ENCODE assay signal across 8 mouse cellular contexts in the genomic region with DNA sequence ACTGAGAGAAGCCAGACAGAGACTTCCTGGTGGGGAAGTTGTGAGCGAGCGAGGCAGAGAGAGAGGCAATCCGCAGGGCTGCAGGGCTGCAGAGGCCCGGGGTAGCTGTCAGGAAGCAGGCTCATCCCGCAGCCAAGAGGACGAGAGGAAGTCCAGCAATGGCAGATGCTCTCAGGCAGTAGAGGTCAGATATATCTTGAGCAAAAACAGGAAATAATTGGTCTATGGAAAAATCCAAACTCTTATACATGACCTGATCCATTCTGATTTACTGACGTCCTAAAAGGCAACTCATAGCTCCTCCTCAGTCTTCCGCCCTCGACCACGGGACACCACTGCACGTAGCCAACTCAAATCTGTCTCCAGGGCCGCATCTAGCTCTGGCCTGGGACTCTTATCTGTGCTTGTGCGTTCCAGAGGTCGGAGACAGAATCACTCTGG. TPM values are rescaled to one million over a fixed set of nuclear protein-coding genes. Genes with fewer than 3 reads are reported as not detected.
DNase-seq lines count a peak whose midpoint lies in the region; ATAC-seq lines count a peak whose summit lies in the region.

No protein-coding gene starts in this region.

- peak overlapping the region; percentile 51; the same call in 1 of the 2 replicates for H3K9ac ChIP-seq in liver, embryonic 15.5 days
- H3K9ac ChIP-seq in midbrain, embryonic 15.5 days = no peak overlapping the region

- no peaks in the 10 kb centered on the region for H3K9me3 ChIP-seq in liver, embryonic 15.5 days (replicated peaks)
- H3K9me3 ChIP-seq in midbrain, embryonic 15.5 days = no peaks in the 10 kb centered on the region

- peak overlapping the region; percentile 40 for H3K27ac ChIP-seq in brown adipose tissue, adult 24 weeks (replicated peaks; ENCODE audit: low read depth, low read length)
- H3K27ac ChIP-seq in liver, embryonic 15.5 days (replicated peaks) = peak overlapping the region; percentile 98
- H3K27ac ChIP-seq in midbrain, embryonic 15.5 days = no peak overlapping the region

- peak; percentile 81 to 82 for ATAC-seq in hematopoietic stem cell, adult 5-6 weeks (replicated peaks in 1 of 2; ENCODE audit: insufficient read depth in 1 of 2, low FRiP score in 2 of 2, low TSS enrichment in 1 of 2, low read depth in 1 of 2, poor library complexity in 2 of 2, severe bottlenecking in 2 of 2)
- ATAC-seq in liver, embryonic 15.5 days (ENCODE audit: insufficient read depth) = peak; percentile 12; the same call in 1 of the 2 replicates
- no peak for ATAC-seq in midbrain, embryonic 15.5 days (replicated peaks)

- H3K4me1 ChIP-seq in brown adipose tissue, adult 24 weeks (ENCODE audit: control insufficient read depth, insufficient read depth, insufficient read length, low read length) = peaks cover 11% of the 10 kb centered on the region
- peaks cover 80% of the 10 kb centered on the region for H3K4me1 ChIP-seq in liver, embryonic 15.5 days (replicated peaks)
- H3K4me1 ChIP-seq in midbrain, embryonic 15.5 days = peaks cover 13% of the 10 kb centered on the region

- no peaks in the 10 kb centered on the region for H3K27me3 ChIP-seq in liver, embryonic 15.5 days
- no peaks in the 10 kb centered on the region for H3K27me3 ChIP-seq in midbrain, embryonic 15.5 days (replicated peaks)

- H3K4me2 ChIP-seq in liver, embryonic 15.5 days = peak overlapping the region; percentile 68
- no peak overlapping the region for H3K4me2 ChIP-seq in midbrain, embryonic 15.5 days

- no peak overlapping the region for H3K4me3 ChIP-seq in brown adipose tissue, adult 24 weeks (ENCODE audit: insufficient read depth, low read depth, low read length)
- H3K4me3 ChIP-seq in liver, embryonic 15.5 days (replicated peaks) = peak overlapping the region; percentile 27
- no peak overlapping the region for H3K4me3 ChIP-seq in midbrain, embryonic 15.5 days

- DNase-seq in adrenal gland, adult (ENCODE audit: inconsistent age in 2 of 2, low spot score in 1 of 2) = peak; percentile 32 to 59
- DNase-seq in adrenal gland, adult 8-10 months = no peak
- no peak for DNase-seq in cerebellum, adult 11 months
- no peak for DNase-seq in right cerebral cortex, adult 2 months (ENCODE audit: low spot score in 2 of 2)

- WGBS in liver, embryonic 15.5 days (ENCODE audit: insufficient replicate concordance) = 12% methylated on average over 14 of the region's 14 CpGs
- WGBS in midbrain, embryonic 15.5 days = 66% methylated on average over 14 of the region's 14 CpGs

- peaks cover 59% of the 10 kb centered on the region for H3K36me3 ChIP-seq in liver, embryonic 15.5 days (replicated peaks)
- H3K36me3 ChIP-seq in midbrain, embryonic 15.5 days (replicated peaks) = no peaks in the 10 kb centered on the region

RNA-seq across cellular contexts. Expression of a gene that starts 5.8 kb away (rescaled TPM):
- total RNA-seq in adrenal gland, adult 8-10 months (2022) = 10 to 100 TPM; 24.9 to 32.9 (median 26.9) TPM
- polyA plus RNA-seq in brown adipose tissue, adult 24 weeks (2012; ENCODE audit: insufficient read depth, insufficient read length, missing spikeins) = 5.5 and 8.2 TPM in 2 replicates
- 17.0 and 22.4 TPM in 2 replicates for total RNA-seq in hematopoietic stem cell, adult 5-6 weeks (2017)
- polyA plus RNA-seq in liver, embryonic 15.5 days (2015; fragmentation: Nextera tagmentation; extraction: Ambion mirVana) = 65.5 and 65.6 TPM in 2 replicates
- polyA plus RNA-seq in midbrain, embryonic 15.5 days (2015; fragmentation: Nextera tagmentation; extraction: Ambion mirVana) = 15.4 and 15.6 TPM in 2 replicates

RNA-seq across cellular contexts. Expression of a gene that starts 17.3 kb away (rescaled TPM):
- total RNA-seq in adrenal gland, adult 8-10 months (2022) = 100 to 1,000 TPM; 137 to 213 (median 176) TPM
- 71.5 and 92.5 TPM in 2 replicates for polyA plus RNA-seq in brown adipose tissue, adult 24 weeks (2012; ENCODE audit: insufficient read depth, insufficient read length, missing spikeins)
- 298 and 527 TPM in 2 replicates for total RNA-seq in hematopoietic stem cell, adult 5-6 weeks (2017)
- polyA plus RNA-seq in liver, embryonic 15.5 days (2015; fragmentation: Nextera tagmentation; extraction: Ambion mirVana) = 371 and 412 TPM in 2 replicates
- polyA plus RNA-seq in midbrain, embryonic 15.5 days (2015; fragmentation: Nextera tagmentation; extraction: Ambion mirVana) = 342 and 346 TPM in 2 replicates

RNA-seq across cellular contexts. Expression of a gene that starts 49.3 kb away (rescaled TPM):
- 10 to 100 TPM in 2 of 4 experiments, 1 to 10 TPM in 2; 5.3 to 12.5 (median 9.7) TPM for total RNA-seq in adrenal gland, adult 8-10 months (2022)
- polyA plus RNA-seq in brown adipose tissue, adult 24 weeks (2012; ENCODE audit: insufficient read depth, insufficient read length, missing spikeins) = not detected in 2 replicates
- not detected in 2 replicates for total RNA-seq in hematopoietic stem cell, adult 5-6 weeks (2017)
- not detected in 2 replicates for polyA plus RNA-seq in liver, embryonic 15.5 days (2015; fragmentation: Nextera tagmentation; extraction: Ambion mirVana)
- polyA plus RNA-seq in midbrain, embryonic 15.5 days (2015; fragmentation: Nextera tagmentation; extraction: Ambion mirVana) = 6.2 and 6.8 TPM in 2 replicates

Comparison
In these comparisons a context has a peak if more than half of its experiments do, and no peak if none do; other contexts are left out.
1. DNase-seq: peak in adrenal gland, adult (2 of 2); none in adrenal gland, adult 8-10 months (single experiment), cerebellum, adult 11 months (single experiment) and right cerebral cortex, adult 2 months (0 of 2).